Mouse (Mus musculus): ENCODE measurements around the gene Spag7. TPM values are rescaled to one million over a fixed set of nuclear protein-coding genes. Genes with fewer than 3 reads are reported as not detected.

Gene Spag7
- polyA plus RNA-seq, 1 experiment from 2014 or later = 201 TPM

DNA sequence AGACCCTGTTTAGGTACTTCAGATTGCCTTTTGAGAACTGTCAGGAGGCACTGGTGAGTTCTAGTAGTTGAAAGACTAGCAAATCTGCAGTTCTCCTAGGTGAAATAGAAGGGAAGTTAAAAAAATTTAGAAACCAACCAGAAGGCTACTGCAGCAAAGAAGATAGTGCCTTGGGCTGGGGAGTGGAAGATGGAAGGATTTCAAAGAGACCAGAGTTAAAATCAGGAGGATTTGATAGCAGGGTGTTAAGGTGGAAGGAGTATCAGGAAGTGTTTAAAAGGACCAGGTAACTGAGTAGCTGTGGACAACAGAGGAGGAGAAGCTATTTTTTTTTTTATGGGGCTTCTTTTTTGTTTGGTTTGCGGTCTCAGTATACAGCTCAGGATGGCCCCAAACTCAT, 31.5 kb downstream of the Spag7 start:
- Histone ChIP-seq H3K9me3 (replicated peaks; ENCODE audit: control insufficient read depth, low read length) (no peaks in the 10 kb centered on the region), H3K27ac (ENCODE audit: low read depth, low read length) (peak overlapping the region; percentile 82; the same call in 1 of the 2 replicates)

DNA sequence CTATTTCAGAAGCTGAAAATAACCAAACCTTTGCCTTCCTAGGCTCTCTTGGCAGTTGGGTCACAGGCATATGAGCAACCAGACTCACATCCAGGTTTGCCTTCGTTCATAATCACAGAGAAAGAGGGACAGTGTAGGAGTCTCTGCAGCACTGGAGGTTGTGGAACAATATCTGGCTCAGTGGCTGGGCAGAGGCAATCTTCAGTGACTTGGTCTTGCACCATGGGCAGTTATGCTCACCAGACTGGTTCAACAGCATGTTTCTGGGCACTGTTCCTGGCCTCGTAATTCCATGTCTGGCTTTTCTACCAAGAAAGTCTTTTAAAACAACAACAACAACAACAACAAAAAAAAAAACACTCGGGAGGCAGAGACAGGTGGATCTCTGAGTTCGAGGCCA, 33.6 kb downstream of the Spag7 start:
- Histone ChIP-seq H3K4me1 (ENCODE audit: control insufficient read depth, insufficient read depth, low read length) (peaks cover 17% of the 10 kb centered on the region), H3K27ac (ENCODE audit: low read depth, low read length) (no peak overlapping the region), H3K9me3 (replicated peaks; ENCODE audit: control insufficient read depth, low read length) (no peaks in the 10 kb centered on the region), H3K9ac (ENCODE audit: low read depth, low read length) (no peak overlapping the region), H3K36me3 (ENCODE audit: control insufficient read depth, insufficient read depth, low read length) (no peaks in the 10 kb centered on the region), H3K27me3 (ENCODE audit: control insufficient read depth, insufficient read depth, low read length) (no peaks in the 10 kb centered on the region), H3K4me3 (ENCODE audit: low read depth, low read length) (no peak overlapping the region), H3K4me2 (no peak overlapping the region)
- ATAC-seq (replicated peaks; ENCODE audit: insufficient number of reproducible peaks, low FRiP score, low TSS enrichment) = no peak
- WGBS (ENCODE audit: insufficient replicate concordance) = 75% methylated on average over 4 of the region's 4 CpGs

More for the DNA sequence above, 31.5 kb downstream of the Spag7 start:
- WGBS (ENCODE audit: insufficient replicate concordance) = 88% methylated on average over 1 of the region's 1 CpGs
- Histone ChIP-seq H3K27me3 (ENCODE audit: control insufficient read depth, insufficient read depth, low read length) (no peaks in the 10 kb centered on the region), H3K9ac (ENCODE audit: low read depth, low read length) (no peak overlapping the region), H3K4me1 (ENCODE audit: control insufficient read depth, insufficient read depth, low read length) (peaks cover 17% of the 10 kb centered on the region), H3K36me3 (ENCODE audit: control insufficient read depth, insufficient read depth, low read length) (no peaks in the 10 kb centered on the region), H3K4me3 (ENCODE audit: low read depth, low read length) (no peak overlapping the region), H3K4me2 (no peak overlapping the region)
- ATAC-seq (replicated peaks; ENCODE audit: insufficient number of reproducible peaks, low FRiP score, low TSS enrichment) = no peak

DNA sequence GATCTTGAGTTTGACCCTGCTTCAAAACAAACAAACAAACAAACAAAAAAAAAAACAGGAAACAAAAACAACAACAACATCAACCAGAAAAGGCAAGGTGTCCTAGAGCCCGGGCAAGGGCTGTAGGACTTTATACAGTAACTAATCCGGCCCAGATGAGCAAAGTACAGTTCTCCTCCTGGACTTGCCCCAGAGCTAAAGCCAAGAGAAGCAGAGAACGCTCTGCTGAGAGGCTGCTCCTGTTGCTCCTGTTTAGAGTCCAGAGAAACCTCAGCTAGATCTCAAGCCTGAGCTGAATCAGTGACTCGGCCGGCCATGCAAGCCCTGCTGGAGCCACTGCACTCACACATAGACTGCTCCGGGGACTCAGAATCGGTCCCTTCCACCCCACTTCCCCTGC, 39.1 kb downstream of the Spag7 start:
- 65% methylated on average over 7 of the region's 7 CpGs for WGBS (ENCODE audit: insufficient replicate concordance)
- ATAC-seq (replicated peaks; ENCODE audit: insufficient number of reproducible peaks, low FRiP score, low TSS enrichment) = no peak
- no peaks in the 10 kb centered on the region for H3K9me3 ChIP-seq (replicated peaks; ENCODE audit: control insufficient read depth, low read length)
- no peak overlapping the region for H3K27ac ChIP-seq (ENCODE audit: low read depth, low read length)
- no peak overlapping the region for H3K9ac ChIP-seq (ENCODE audit: low read depth, low read length)
- H3K4me3 ChIP-seq (ENCODE audit: low read depth, low read length) = no peak overlapping the region
- no peak overlapping the region for H3K4me2 ChIP-seq
- H3K27me3 ChIP-seq (ENCODE audit: control insufficient read depth, insufficient read depth, low read length) = no peaks in the 10 kb centered on the region
- H3K4me1 ChIP-seq (ENCODE audit: control insufficient read depth, insufficient read depth, low read length) = no peaks in the 10 kb centered on the region
- H3K36me3 ChIP-seq (ENCODE audit: control insufficient read depth, insufficient read depth, low read length) = no peaks in the 10 kb centered on the region

DNA sequence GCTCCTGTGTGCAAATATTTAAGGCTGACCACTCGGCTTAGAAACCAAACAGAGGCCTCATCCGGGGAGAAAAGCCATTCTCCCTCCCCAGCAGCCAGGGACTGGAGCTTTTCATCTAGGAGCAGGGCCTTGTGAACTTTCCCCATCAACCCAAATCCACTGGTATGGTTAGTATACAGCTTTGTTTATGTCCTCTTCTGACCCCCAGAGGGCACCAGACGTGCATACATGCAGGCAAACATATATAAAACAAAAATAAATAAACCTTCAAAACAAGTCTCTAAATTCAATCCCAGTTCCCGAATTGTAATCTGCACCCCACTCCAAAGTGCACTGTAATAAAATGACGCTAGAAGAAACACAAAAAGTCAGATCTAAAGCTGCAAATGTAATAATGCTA, 39.7 kb downstream of the Spag7 start:
- 60% methylated on average over 5 of the region's 5 CpGs for WGBS (ENCODE audit: insufficient replicate concordance)
- H3K9ac ChIP-seq (ENCODE audit: low read depth, low read length) = no peak overlapping the region
- no peaks in the 10 kb centered on the region for H3K9me3 ChIP-seq (replicated peaks; ENCODE audit: control insufficient read depth, low read length)
- no peaks in the 10 kb centered on the region for H3K27me3 ChIP-seq (ENCODE audit: control insufficient read depth, insufficient read depth, low read length)
- no peak overlapping the region for H3K4me3 ChIP-seq (ENCODE audit: low read depth, low read length)
- H3K36me3 ChIP-seq (ENCODE audit: control insufficient read depth, insufficient read depth, low read length) = no peaks in the 10 kb centered on the region
- ATAC-seq (replicated peaks; ENCODE audit: insufficient number of reproducible peaks, low FRiP score, low TSS enrichment) = no peak
- H3K27ac ChIP-seq (ENCODE audit: low read depth, low read length) = no peak overlapping the region
- H3K4me1 ChIP-seq (ENCODE audit: control insufficient read depth, insufficient read depth, low read length) = no peaks in the 10 kb centered on the region
- H3K4me2 ChIP-seq = no peak overlapping the region

DNA sequence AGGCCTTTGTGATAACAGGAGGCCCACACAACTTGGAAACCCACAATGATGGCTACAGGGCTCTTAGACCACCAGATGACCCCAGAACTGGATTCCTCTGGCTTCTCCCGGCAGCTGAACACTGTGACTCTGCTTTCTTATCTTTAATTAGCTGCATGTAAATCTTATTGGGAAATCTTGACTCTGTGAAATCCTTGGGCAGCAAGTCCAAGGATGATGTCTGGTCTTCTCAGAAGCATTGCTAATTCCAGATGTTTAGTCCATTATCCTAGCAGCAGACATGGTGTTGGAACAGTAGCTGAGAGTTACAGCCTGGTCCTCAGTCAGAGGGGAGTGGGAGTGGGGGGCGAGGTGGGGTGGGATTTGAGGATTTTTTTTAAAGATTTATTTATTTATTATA, 40.8 kb downstream of the Spag7 start:
- no peak for ATAC-seq (replicated peaks; ENCODE audit: insufficient number of reproducible peaks, low FRiP score, low TSS enrichment)
- H3K36me3 ChIP-seq (ENCODE audit: control insufficient read depth, insufficient read depth, low read length) = no peaks in the 10 kb centered on the region
- no peaks in the 10 kb centered on the region for H3K27me3 ChIP-seq (ENCODE audit: control insufficient read depth, insufficient read depth, low read length)
- H3K4me1 ChIP-seq (ENCODE audit: control insufficient read depth, insufficient read depth, low read length) = no peaks in the 10 kb centered on the region
- no peak overlapping the region for H3K27ac ChIP-seq (ENCODE audit: low read depth, low read length)
- 64% methylated on average over 2 of the region's 2 CpGs for WGBS (ENCODE audit: insufficient replicate concordance)
- H3K4me2 ChIP-seq = no peak overlapping the region
- H3K4me3 ChIP-seq (ENCODE audit: low read depth, low read length) = no peak overlapping the region
- no peak overlapping the region for H3K9ac ChIP-seq (ENCODE audit: low read depth, low read length)
- H3K9me3 ChIP-seq (replicated peaks; ENCODE audit: control insufficient read depth, low read length) = no peaks in the 10 kb centered on the region

DNA sequence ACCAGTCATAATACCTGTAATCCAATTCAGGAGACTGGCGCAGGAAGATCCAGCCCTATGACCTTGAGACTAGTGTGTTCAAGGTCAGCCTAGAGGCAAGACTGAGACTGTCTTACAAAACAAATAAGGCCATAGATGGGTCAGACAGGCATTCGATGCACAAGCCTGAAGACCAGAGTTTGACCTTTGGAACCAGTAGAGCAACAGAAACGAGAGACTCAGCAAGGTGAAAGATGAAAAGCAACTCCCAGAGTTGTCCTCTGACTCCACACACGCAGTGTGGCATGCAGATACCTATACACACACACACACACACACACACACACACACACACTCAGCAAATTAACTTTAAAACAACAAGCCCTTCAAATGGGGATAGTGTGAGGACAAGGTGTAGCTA, 42.3 kb downstream of the Spag7 start:
- H3K36me3 ChIP-seq (ENCODE audit: control insufficient read depth, insufficient read depth, low read length) = no peaks in the 10 kb centered on the region
- 70% methylated on average over 4 of the region's 4 CpGs for WGBS (ENCODE audit: insufficient replicate concordance)
- H3K27ac ChIP-seq (ENCODE audit: low read depth, low read length) = no peak overlapping the region
- H3K9ac ChIP-seq (ENCODE audit: low read depth, low read length) = no peak overlapping the region
- H3K4me1 ChIP-seq (ENCODE audit: control insufficient read depth, insufficient read depth, low read length) = 0 out of 2 replicates have a peak, but pooled peaks cover 2% of the 10 kb centered on the region
- no peak overlapping the region for H3K4me3 ChIP-seq (ENCODE audit: low read depth, low read length)
- no peak for ATAC-seq (replicated peaks; ENCODE audit: insufficient number of reproducible peaks, low FRiP score, low TSS enrichment)
- H3K27me3 ChIP-seq (ENCODE audit: control insufficient read depth, insufficient read depth, low read length) = no peaks in the 10 kb centered on the region
- no peaks in the 10 kb centered on the region for H3K9me3 ChIP-seq (replicated peaks; ENCODE audit: control insufficient read depth, low read length)
- no peak overlapping the region for H3K4me2 ChIP-seq

DNA sequence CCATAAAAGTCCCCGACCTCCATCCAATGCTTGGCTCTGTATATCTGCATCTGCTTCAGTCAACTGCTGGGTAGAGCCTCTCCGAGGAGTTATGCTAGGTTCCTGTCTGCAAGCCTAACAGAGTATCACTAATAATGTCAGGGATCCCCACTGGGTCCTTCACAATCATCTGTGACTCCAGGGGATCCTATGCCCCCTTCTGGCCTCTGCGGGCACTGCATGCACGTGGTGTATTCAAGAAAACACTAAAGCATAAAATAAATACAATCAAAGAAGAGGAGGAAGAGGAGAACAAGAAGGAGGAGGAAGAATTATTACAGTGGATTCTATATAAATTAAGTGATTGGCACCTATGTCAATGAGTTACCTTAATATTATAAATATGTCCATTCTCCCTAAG, 43.7 kb downstream of the Spag7 start:
- Histone ChIP-seq H3K4me1 (ENCODE audit: control insufficient read depth, insufficient read depth, low read length) (0 out of 2 replicates have a peak, but pooled peaks cover 2% of the 10 kb centered on the region), H3K9ac (ENCODE audit: low read depth, low read length) (no peak overlapping the region), H3K4me2 (no peak overlapping the region), H3K27me3 (ENCODE audit: control insufficient read depth, insufficient read depth, low read length) (no peaks in the 10 kb centered on the region), H3K9me3 (replicated peaks; ENCODE audit: control insufficient read depth, low read length) (no peaks in the 10 kb centered on the region), H3K27ac (ENCODE audit: low read depth, low read length) (no peak overlapping the region), H3K36me3 (ENCODE audit: control insufficient read depth, insufficient read depth, low read length) (no peaks in the 10 kb centered on the region), H3K4me3 (ENCODE audit: low read depth, low read length) (no peak overlapping the region)
- no peak for ATAC-seq (replicated peaks; ENCODE audit: insufficient number of reproducible peaks, low FRiP score, low TSS enrichment)
- WGBS (ENCODE audit: insufficient replicate concordance) = 41% methylated on average over 4 of the region's 4 CpGs

DNA sequence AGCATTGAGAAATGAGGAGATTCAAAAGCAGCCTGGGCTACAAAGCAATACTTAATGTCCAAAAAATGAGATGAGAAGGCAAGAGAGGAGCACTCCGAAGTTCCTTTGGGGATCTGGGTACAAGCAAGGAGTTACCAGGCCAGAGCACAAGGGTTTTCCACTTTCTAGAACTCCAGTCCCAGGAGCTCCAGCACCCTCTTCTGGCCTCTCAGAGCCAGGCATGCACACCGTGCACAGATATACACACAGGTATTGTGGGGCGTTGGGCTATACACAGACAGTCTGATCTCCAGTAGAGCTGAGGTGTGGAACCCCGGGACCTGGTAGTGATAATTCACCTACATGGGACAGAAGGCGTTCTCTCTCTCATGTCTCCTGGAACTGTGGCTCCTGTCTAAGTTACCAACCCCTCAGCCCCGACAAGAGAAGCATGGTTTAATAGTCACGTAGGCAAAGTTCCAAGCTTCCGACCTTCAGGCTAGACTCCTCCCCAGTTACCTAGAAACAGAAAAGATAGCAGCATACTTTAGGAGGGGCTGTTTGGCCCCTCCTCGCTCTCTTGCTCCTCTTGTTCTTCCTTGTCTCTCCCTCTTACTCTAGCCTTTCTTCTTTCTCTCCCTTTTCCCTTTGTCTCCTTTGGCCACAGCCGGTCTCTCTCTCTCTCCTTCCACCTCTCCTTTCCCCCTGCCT, 46.0 kb downstream of the Spag7 start:
- WGBS (ENCODE audit: insufficient replicate concordance) = 76% methylated on average over 10 of the region's 10 CpGs
- Histone ChIP-seq H3K9me3 (replicated peaks; ENCODE audit: control insufficient read depth, low read length) (no peaks in the 10 kb centered on the region), H3K4me1 (ENCODE audit: control insufficient read depth, insufficient read depth, low read length) (0 out of 2 replicates have a peak, but pooled peaks cover 2% of the 10 kb centered on the region)

More for the DNA sequence above, 46.0 kb downstream of the Spag7 start:
- Histone ChIP-seq H3K27me3 (ENCODE audit: control insufficient read depth, insufficient read depth, low read length) (no peaks in the 10 kb centered on the region; the same call in 1 of the 2 replicates), H3K4me3 (ENCODE audit: low read depth, low read length) (no peak overlapping the region), H3K4me2 (no peak overlapping the region), H3K36me3 (ENCODE audit: control insufficient read depth, insufficient read depth, low read length) (no peaks in the 10 kb centered on the region), H3K27ac (ENCODE audit: low read depth, low read length) (no peak overlapping the region), H3K9ac (ENCODE audit: low read depth, low read length) (no peak overlapping the region)
- ATAC-seq (replicated peaks; ENCODE audit: insufficient number of reproducible peaks, low FRiP score, low TSS enrichment) = no peak

All from heart, embryonic 11.5 days (tissue).